Mouse (Mus musculus): ENCODE measurements around the gene Asic2. TPM values are rescaled to one million over a fixed set of nuclear protein-coding genes. Genes with fewer than 3 reads are reported as not detected.

Asic2 gene
- total and polyA plus RNA-seq, 3 experiments, result not detected

GRCm38 (mm10) chr11:81816531-81816930 is 151.7 kb downstream of the Asic2 start:
- H3K4me1 ChIP-seq (ENCODE audit: control insufficient read depth in 1 of 2, insufficient read depth in 2 of 2, low read length in 2 of 2), result no peaks in the 10 kb centered on the region
- no peaks in the 10 kb centered on the region for H3K79me2 ChIP-seq (ENCODE audit: control insufficient read depth, insufficient read depth, low read length, poor library complexity)
- H3K9me3 ChIP-seq (replicated peaks; ENCODE audit: insufficient read depth, low read length), result no peaks in the 10 kb centered on the region
- TF ChIP-seq USF1 (IDR thresholded peaks at IDR 0.05; ENCODE audit: low read depth, low read length) (no peak), CTCF (IDR thresholded peaks at IDR 0.05 in 2 of 3, conservative IDR thresholded peaks at IDR 0.05 in 1 of 3; ENCODE audit: control insufficient read depth in 1 of 3, insufficient read depth in 1 of 3, low read depth in 2 of 3, low read length in 3 of 3, poor library complexity in 1 of 3, severe bottlenecking in 1 of 3) (no peak), MAX (IDR thresholded peaks at IDR 0.05; ENCODE audit: low read length) (no peak), MYC (IDR thresholded peaks at IDR 0.05; ENCODE audit: low read depth, low read length) (no peak), SMC3 (IDR thresholded peaks at IDR 0.05; ENCODE audit: low read depth, low read length) (no peak), CHD2 (IDR thresholded peaks at IDR 0.05; ENCODE audit: low read length) (no peak), HCFC1 (IDR thresholded peaks at IDR 0.05; ENCODE audit: low read depth, low read length) (no peak), ETS1 (IDR thresholded peaks at IDR 0.05; ENCODE audit: low read depth, low read length) (no peak), GABPA (IDR thresholded peaks at IDR 0.05; ENCODE audit: low read depth, low read length) (no peak), USF2 (IDR thresholded peaks at IDR 0.05; ENCODE audit: borderline replicate concordance in 1 of 2, insufficient read depth in 1 of 2, low read depth in 1 of 2, low read length in 2 of 2) (no peak), GATA1 (IDR thresholded peaks at IDR 0.05; ENCODE audit: low read depth, low read length) (no peak), ZKSCAN1 (IDR thresholded peaks at IDR 0.05; ENCODE audit: low read depth, low read length) (no peak)
- no peaks in the 10 kb centered on the region for H3K27me3 ChIP-seq (ENCODE audit: control insufficient read depth in 1 of 2, insufficient read depth in 2 of 2, low read length in 2 of 2)
- H3K9ac ChIP-seq (ENCODE audit: control insufficient read depth, low read depth, low read length, poor library complexity, severe bottlenecking), result no peak overlapping the region
- no peaks in the 10 kb centered on the region for H3K36me3 ChIP-seq (ENCODE audit: control insufficient read depth in 1 of 2, insufficient read depth in 2 of 2, low read length in 2 of 2)
- H3K27ac ChIP-seq (ENCODE audit: control insufficient read depth, low read depth, low read length), result no peak overlapping the region
- no peak overlapping the region for H3K4me3 ChIP-seq (ENCODE audit: control insufficient read depth in 1 of 2, insufficient read depth in 1 of 2, low read depth in 2 of 2, low read length in 2 of 2)
- no peak for DNase-seq (ENCODE audit: low read depth, low spot score)

GRCm38 (mm10) chr11:81814816-81815215 is 153.4 kb downstream of the Asic2 start:
- no peaks in the 10 kb centered on the region for H3K9me3 ChIP-seq (replicated peaks; ENCODE audit: insufficient read depth, low read length)
- H3K27ac ChIP-seq (ENCODE audit: control insufficient read depth, low read depth, low read length), result no peak overlapping the region
- H3K9ac ChIP-seq (ENCODE audit: control insufficient read depth, low read depth, low read length, poor library complexity, severe bottlenecking), result no peak overlapping the region
- TF ChIP-seq SIN3A (IDR thresholded peaks at IDR 0.05; ENCODE audit: low read length), result no peak
- no peak for TF ChIP-seq MAZ (IDR thresholded peaks at IDR 0.05; ENCODE audit: low read depth, low read length)
- no peak for TF ChIP-seq UBTF (IDR thresholded peaks at IDR 0.05; ENCODE audit: borderline replicate concordance, insufficient read depth, low read depth, low read length)
- no peak for TF ChIP-seq RCOR1 (IDR thresholded peaks at IDR 0.05; ENCODE audit: low read depth, low read length)
- no peak for TF ChIP-seq RAD21 (IDR thresholded peaks at IDR 0.05; ENCODE audit: low read depth, low read length)
- no peak for TF ChIP-seq GATA1 (IDR thresholded peaks at IDR 0.05; ENCODE audit: low read depth, low read length)
- TF ChIP-seq NELFE (IDR thresholded peaks at IDR 0.05; ENCODE audit: low read depth, low read length), result no peak
- no peak for DNase-seq (ENCODE audit: low read depth, low spot score)
- no peaks in the 10 kb centered on the region for H3K36me3 ChIP-seq (ENCODE audit: control insufficient read depth in 1 of 2, insufficient read depth in 2 of 2, low read length in 2 of 2)
- no peaks in the 10 kb centered on the region for H3K79me2 ChIP-seq (ENCODE audit: control insufficient read depth, insufficient read depth, low read length, poor library complexity)
- H3K4me1 ChIP-seq (ENCODE audit: control insufficient read depth in 1 of 2, insufficient read depth in 2 of 2, low read length in 2 of 2), result no peaks in the 10 kb centered on the region
- H3K27me3 ChIP-seq (ENCODE audit: control insufficient read depth in 1 of 2, insufficient read depth in 2 of 2, low read length in 2 of 2), result no peaks in the 10 kb centered on the region
- no peak overlapping the region for H3K4me3 ChIP-seq (ENCODE audit: control insufficient read depth in 1 of 2, insufficient read depth in 1 of 2, low read depth in 2 of 2, low read length in 2 of 2)
